Mouse (Mus musculus): ENCODE measurements around the gene Sugct.

- TF ChIP-seq GATA1 (IDR thresholded peaks at IDR 0.05; ENCODE audit: borderline replicate concordance, low read length): no peak
- TF ChIP-seq FLI1 (IDR thresholded peaks at IDR 0.05; ENCODE audit: low read length): no peak
Measured at GRCm38 (mm10) chr13:17335885-17336540, 359.3 kb downstream of the Sugct start.
